Mouse (Mus musculus) neural tube, embryonic 12.5 days (tissue): ENCODE results near the gene Col5a3. TPM values are rescaled to one million over a fixed set of nuclear protein-coding genes. Genes with fewer than 3 reads are reported as not detected.
"Not testable (repeated sequence)": the region's sequence is repeated elsewhere in the genome, so short reads cannot be mapped to it uniquely, and the experiment has no call there.

Experiments
- ATAC-seq: fragments of 200-750 bp; cut with Nextera tagmentation; 2 replicates; pipeline ENCODE4 v1.8.0; 2017; ENCODE audit warnings: low read depth, mild to moderate bottlenecking, moderate TSS enrichment, moderate library complexity; ENCODE audit not compliant: low FRiP score
- H3K27ac ChIP-seq: fragments of 300-500 bp; sonication (generic); 2 replicates; pipeline ENCODE4 v1.5.1; 2016
- H3K27me3 ChIP-seq: fragments of 300-500 bp; sonication (generic); replicated peaks from 2 replicates; pipeline ENCODE4 v1.6.1; 2016; ENCODE audit warnings: mild to moderate bottlenecking
- H3K36me3 ChIP-seq: fragments of 300-500 bp; sonication (generic); 2 replicates; pipeline ENCODE4 v1.6.1; 2016; ENCODE audit warnings: mild to moderate bottlenecking
- H3K4me1 ChIP-seq: fragments of 300-500 bp; sonication (generic); 2 replicates; pipeline ENCODE4 v1.6.1; 2016
- H3K4me2 ChIP-seq: fragments of 300-500 bp; sonication (generic); replicated peaks from 2 replicates; pipeline ENCODE4 v1.6.1; 2016; ENCODE audit warnings: mild to moderate bottlenecking
- H3K4me3 ChIP-seq: fragments of 300-500 bp; sonication (generic); 2 replicates; pipeline ENCODE4 v1.5.1; 2016
- H3K9ac ChIP-seq: fragments of 300-500 bp; sonication (generic); 2 replicates; pipeline ENCODE4 v1.6.1; 2016; ENCODE audit warnings: mild to moderate bottlenecking
- H3K9me3 ChIP-seq: fragments of 300-500 bp; sonication (generic); 2 replicates; pipeline ENCODE4 v1.6.1; 2016; ENCODE audit warnings: mild to moderate bottlenecking
- whole genome bisulfite sequencing: fragments of 180-500 bp; shearing (Covaris S2); methylation state at CpG from one replicate; pipeline ENCODE4 v1.1.7; 2016; 5-methylcytosine and 5-hydroxymethylcytosine counted together
- polyA plus RNA-seq: library from polyadenylated mRNA; unstranded; fragments of >200 nt; fragmentation: Nextera tagmentation; extraction: Ambion mirVana; gene quantifications from 2 replicates; pipeline ENCODE4 v1.2.1, GENCODE M21; 2016

The Col5a3 gene
- 0.47 and 0.75 TPM in 2 replicates for polyA plus RNA-seq

GRCm38 (mm10) chr9:20814521-20815272 is at the start of gene Col5a3:
Gene Col5a3 (minus strand): TSS chr9:20815067.
- Histone ChIP-seq H3K27me3 (no peaks in the 10 kb centered on the region; the same call in 1 of the 2 replicates), H3K4me2 (peak within 1 kb of the TSS; percentile 57), H3K4me3 (0 out of 2 replicates have a peak within 1 kb of the TSS, but pooled peaks have one; percentile 17), H3K9me3 (no peaks in the 10 kb centered on the region), H3K36me3 (no peaks in the 10 kb centered on the region), H3K27ac (no peak within 1 kb of the TSS), H3K9ac (0 out of 2 replicates have a peak within 1 kb of the TSS, but pooled peaks have one; percentile 38), H3K4me1 (peaks cover 12% of the 10 kb centered on the region)
- 4% methylated on average over 29 of the region's 29 CpGs for WGBS
- 0 out of 2 replicates have a peak, but pooled peaks have one; percentile 41 for ATAC-seq

GRCm38 (mm10) chr9:20862225-20862624 is 47.4 kb upstream of the Col5a3 start:
- Histone ChIP-seq H3K9me3 (no peaks in the 10 kb centered on the region), H3K4me1 (no peaks in the 10 kb centered on the region), H3K36me3 (no peaks in the 10 kb centered on the region), H3K4me2 (no peak overlapping the region), H3K27me3 (peaks cover 3% of the 10 kb centered on the region; the same call in 1 of the 2 replicates), H3K27ac (no peak overlapping the region), H3K9ac (no peak overlapping the region), H3K4me3 (0 out of 2 replicates have a peak overlapping the region, but pooled peaks have one; percentile 0)
- WGBS, result 55% methylated on average over 4 of the region's 4 CpGs
- no peak for ATAC-seq

- H3K9ac ChIP-seq, result no peak overlapping the region
- WGBS, result 15% methylated on average over 4 of the region's 4 CpGs
- 0 out of 2 replicates have a peak, but pooled peaks cover 3% of the 10 kb centered on the region for H3K27me3 ChIP-seq
- H3K36me3 ChIP-seq, result no peaks in the 10 kb centered on the region
- 0 out of 2 replicates have a peak overlapping the region, but pooled peaks have one; percentile 0 for H3K4me3 ChIP-seq
- H3K4me1 ChIP-seq, result no peaks in the 10 kb centered on the region
- H3K9me3 ChIP-seq, result no peaks in the 10 kb centered on the region
- H3K4me2 ChIP-seq, result no peak overlapping the region
- H3K27ac ChIP-seq, result no peak overlapping the region
- no peak for ATAC-seq
These were observed 47.0 kb upstream of the Col5a3 start for GRCm38 (mm10) chr9:20861821-20862220.

- Histone ChIP-seq H3K4me1 (no peaks in the 10 kb centered on the region), H3K4me3 (no peak overlapping the region), H3K27me3 (0 out of 2 replicates have a peak, but pooled peaks cover 3% of the 10 kb centered on the region), H3K36me3 (no peaks in the 10 kb centered on the region), H3K9me3 (no peaks in the 10 kb centered on the region), H3K4me2 (no peak overlapping the region), H3K9ac (no peak overlapping the region), H3K27ac (no peak overlapping the region)
- 41% methylated on average over 6 of the region's 6 CpGs for WGBS
- ATAC-seq, result no peak
These were observed 45.1 kb upstream of the Col5a3 start for GRCm38 (mm10) chr9:20859926-20860325.

- 12% methylated on average over 6 of the region's 6 CpGs for WGBS
- no peak for ATAC-seq
These were observed 42.3 kb upstream of the Col5a3 start for GRCm38 (mm10) chr9:20857131-20857530.

GRCm38 (mm10) chr9:20850179-20850578 is 35.3 kb upstream of the Col5a3 start:
- no peaks in the 10 kb centered on the region; the same call in 1 of the 2 replicates for H3K27me3 ChIP-seq
- no peaks in the 10 kb centered on the region for H3K36me3 ChIP-seq
- no peak overlapping the region for H3K4me2 ChIP-seq
- no peak for ATAC-seq
- no peak overlapping the region for H3K9ac ChIP-seq
- no peaks in the 10 kb centered on the region for H3K9me3 ChIP-seq
- H3K4me1 ChIP-seq, result no peaks in the 10 kb centered on the region
- H3K27ac ChIP-seq, result no peak overlapping the region
- WGBS, result 91% methylated on average over 2 of the region's 2 CpGs
- no peak overlapping the region for H3K4me3 ChIP-seq

More at GRCm38 (mm10) chr9:20857131-20857530, 42.3 kb upstream of the Col5a3 start:
- no peaks in the 10 kb centered on the region for H3K4me1 ChIP-seq
- H3K27me3 ChIP-seq, result peaks cover 3% of the 10 kb centered on the region; the same call in 1 of the 2 replicates
- no peaks in the 10 kb centered on the region for H3K36me3 ChIP-seq
- no peak overlapping the region for H3K4me3 ChIP-seq
- H3K9me3 ChIP-seq, result no peaks in the 10 kb centered on the region
- no peak overlapping the region for H3K9ac ChIP-seq
- H3K4me2 ChIP-seq, result no peak overlapping the region
- H3K27ac ChIP-seq, result no peak overlapping the region

GRCm38 (mm10) chr9:20842670-20843069 is 27.8 kb upstream of the Col5a3 start:
- 26% methylated on average over 2 of the region's 2 CpGs for whole genome bisulfite sequencing
- Histone ChIP-seq H3K9ac (no peak overlapping the region), H3K4me3 (no peak overlapping the region), H3K36me3 (no peaks in the 10 kb centered on the region), H3K4me1 (no peaks in the 10 kb centered on the region), H3K27me3 (no peaks in the 10 kb centered on the region), H3K9me3 (no peaks in the 10 kb centered on the region), H3K27ac (no peak overlapping the region), H3K4me2 (no peak overlapping the region)
- ATAC-seq, result no peak

- Histone ChIP-seq H3K27me3 (no peaks in the 10 kb centered on the region), H3K9ac (no peak overlapping the region), H3K4me1 (no peaks in the 10 kb centered on the region), H3K4me2 (no peak overlapping the region), H3K36me3 (no peaks in the 10 kb centered on the region), H3K4me3 (no peak overlapping the region), H3K27ac (no peak overlapping the region), H3K9me3 (no peaks in the 10 kb centered on the region)
- ATAC-seq, result no peak
- 77% methylated on average over 4 of the region's 4 CpGs for WGBS
These were observed 27.3 kb upstream of the Col5a3 start for GRCm38 (mm10) chr9:20842211-20842610.

GRCm38 (mm10) chr9:20838931-20839330 is 24.1 kb upstream of the Col5a3 start:
- Histone ChIP-seq H3K36me3 (no peaks in the 10 kb centered on the region), H3K4me2 (no peak overlapping the region), H3K4me1 (no peaks in the 10 kb centered on the region), H3K9me3 (no peaks in the 10 kb centered on the region), H3K9ac (no peak overlapping the region), H3K27me3 (no peaks in the 10 kb centered on the region), H3K4me3 (no peak overlapping the region), H3K27ac (no peak overlapping the region)
- ATAC-seq, result no peak
- 62% methylated on average over 6 of the region's 6 CpGs for WGBS

GRCm38 (mm10) chr9:20837184-20837947 is 22.5 kb upstream of the Col5a3 start:
- no peaks in the 10 kb centered on the region; the same call in 1 of the 2 replicates for H3K27me3 ChIP-seq
- H3K36me3 ChIP-seq, result no peaks in the 10 kb centered on the region
- H3K4me3 ChIP-seq, result no peak overlapping the region
- H3K9ac ChIP-seq, result no peak overlapping the region
- no peak overlapping the region for H3K4me2 ChIP-seq
- ATAC-seq, result no peak
- 83% methylated on average over 9 of the region's 9 CpGs for WGBS
- H3K9me3 ChIP-seq, result no peaks in the 10 kb centered on the region
- no peak overlapping the region for H3K27ac ChIP-seq
- H3K4me1 ChIP-seq, result no peaks in the 10 kb centered on the region

GRCm38 (mm10) chr9:20835431-20835954 is 20.6 kb upstream of the Col5a3 start:
- not testable (repeated sequence) for H3K4me3 ChIP-seq, ATAC-seq, H3K4me2 ChIP-seq, H3K27me3 ChIP-seq, H3K27ac ChIP-seq, H3K4me1 ChIP-seq, H3K9ac ChIP-seq, H3K9me3 ChIP-seq, H3K36me3 ChIP-seq
- WGBS, result 88% methylated on average over 11 of the region's 11 CpGs

- no peak overlapping the region for H3K4me2 ChIP-seq
- no peak overlapping the region for H3K4me3 ChIP-seq
- no peaks in the 10 kb centered on the region for H3K9me3 ChIP-seq
- H3K27ac ChIP-seq, result no peak overlapping the region
- no peaks in the 10 kb centered on the region; the same call in 1 of the 2 replicates for H3K27me3 ChIP-seq
- 65% methylated on average over 1 of the region's 1 CpGs for WGBS
- no peak for ATAC-seq
- peaks cover 6% of the 10 kb centered on the region; the same call in 1 of the 2 replicates for H3K4me1 ChIP-seq
- no peak overlapping the region for H3K9ac ChIP-seq
- no peaks in the 10 kb centered on the region for H3K36me3 ChIP-seq
These were observed 20.0 kb upstream of the Col5a3 start for GRCm38 (mm10) chr9:20834881-20835280.
